Mouse (Mus musculus) brown adipose tissue, adult 24 weeks (tissue): ENCODE measurements around the gene Gak. TPM values are rescaled to one million over a fixed set of nuclear protein-coding genes. Genes with fewer than 3 reads are reported as not detected.
"Not testable (repeated sequence)": the region's sequence is repeated elsewhere in the genome, so short reads cannot be mapped to it uniquely, and the experiment has no call there.

Experiments used
- H3K27ac ChIP-seq: fragments of 200-500 bp; replicated peaks from 2 replicates; pipeline ENCODE4 v1.5.1; 2012; ENCODE audit warnings: low read depth, mild to moderate bottlenecking, low read length
- H3K4me1 ChIP-seq: fragments of 200-500 bp; 2 replicates; pipeline ENCODE4 v1.6.1; 2012; ENCODE audit warnings: low read length, mixed read lengths; ENCODE audit not compliant: control insufficient read depth, insufficient read depth, insufficient read length
- H3K4me3 ChIP-seq: fragments of 200-500 bp; 2 replicates; pipeline ENCODE4 v1.5.1; 2012; ENCODE audit warnings: low read depth, mild to moderate bottlenecking, low read length, moderate library complexity; ENCODE audit not compliant: insufficient read depth
- polyA plus RNA-seq: library from polyadenylated mRNA; stranded (reverse); fragments of >200 nt; gene quantifications from 2 replicates; pipeline ENCODE4 v1.2.4, GENCODE M21; 2012; ENCODE audit not compliant: missing spikeins, insufficient read depth, insufficient read length

Gene Gak
- polyA plus RNA-seq, 1 experiment = 30.4 TPM

GRCm38 (mm10) chr5:108647311-108647710, 17.8 kb upstream of the Gak start:
- Histone ChIP-seq H3K4me1 (no peaks in the 10 kb centered on the region), H3K4me3 (no peak overlapping the region), H3K27ac (no peak overlapping the region)

- Histone ChIP-seq H3K4me1 (no peaks in the 10 kb centered on the region), H3K27ac (no peak overlapping the region)
Observed at GRCm38 (mm10) chr5:108646343-108646660, 16.7 kb upstream of the Gak start.

GRCm38 (mm10) chr5:108645651-108646342, 16.2 kb upstream of the Gak start:
- H3K27ac ChIP-seq = no peak overlapping the region

More at GRCm38 (mm10) chr5:108646343-108646660, 16.7 kb upstream of the Gak start:
- H3K4me3 ChIP-seq = no peak overlapping the region

DNA sequence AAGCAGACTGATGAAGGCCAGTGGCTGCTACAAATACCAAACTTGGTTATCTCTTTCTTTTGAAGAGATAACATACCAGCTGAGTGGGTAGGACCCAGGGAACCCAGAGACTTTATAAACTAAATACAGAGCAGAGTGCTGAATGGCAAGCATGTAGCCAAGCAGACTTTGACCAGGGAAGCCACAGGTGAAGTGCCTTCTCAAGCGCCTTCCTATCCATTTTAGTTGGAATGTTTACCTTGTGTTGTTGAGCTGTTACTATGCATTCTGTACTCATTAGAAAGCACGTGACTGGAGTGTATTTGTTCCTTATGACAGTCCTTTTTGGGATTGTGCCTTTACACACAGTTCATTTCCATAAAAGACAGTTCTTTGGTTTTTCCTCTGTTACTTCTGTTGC, 14.1 kb upstream of the Gak start:
- Histone ChIP-seq H3K4me3 (no peak overlapping the region), H3K27ac (no peak overlapping the region), H3K4me1 (no peaks in the 10 kb centered on the region)

More at GRCm38 (mm10) chr5:108645651-108646342, 16.2 kb upstream of the Gak start:
- no peak overlapping the region for H3K4me3 ChIP-seq
- H3K4me1 ChIP-seq = no peaks in the 10 kb centered on the region

GRCm38 (mm10) chr5:108636172-108636571, 6.6 kb upstream of the Gak start:
- no peak overlapping the region for H3K27ac ChIP-seq
- H3K4me3 ChIP-seq = no peak overlapping the region
- H3K4me1 ChIP-seq = no peaks in the 10 kb centered on the region

GRCm38 (mm10) chr5:108634088-108634487, 4.5 kb upstream of the Gak start:
- not testable (repeated sequence) for H3K4me1 ChIP-seq, H3K27ac ChIP-seq, H3K4me3 ChIP-seq

GRCm38 (mm10) chr5:108633676-108634075, 4.1 kb upstream of the Gak start:
- 0 out of 2 replicates have a peak, but pooled peaks cover under 1% of the 10 kb centered on the region for H3K4me1 ChIP-seq
- no peak overlapping the region for H3K4me3 ChIP-seq
- no peak overlapping the region for H3K27ac ChIP-seq

DNA sequence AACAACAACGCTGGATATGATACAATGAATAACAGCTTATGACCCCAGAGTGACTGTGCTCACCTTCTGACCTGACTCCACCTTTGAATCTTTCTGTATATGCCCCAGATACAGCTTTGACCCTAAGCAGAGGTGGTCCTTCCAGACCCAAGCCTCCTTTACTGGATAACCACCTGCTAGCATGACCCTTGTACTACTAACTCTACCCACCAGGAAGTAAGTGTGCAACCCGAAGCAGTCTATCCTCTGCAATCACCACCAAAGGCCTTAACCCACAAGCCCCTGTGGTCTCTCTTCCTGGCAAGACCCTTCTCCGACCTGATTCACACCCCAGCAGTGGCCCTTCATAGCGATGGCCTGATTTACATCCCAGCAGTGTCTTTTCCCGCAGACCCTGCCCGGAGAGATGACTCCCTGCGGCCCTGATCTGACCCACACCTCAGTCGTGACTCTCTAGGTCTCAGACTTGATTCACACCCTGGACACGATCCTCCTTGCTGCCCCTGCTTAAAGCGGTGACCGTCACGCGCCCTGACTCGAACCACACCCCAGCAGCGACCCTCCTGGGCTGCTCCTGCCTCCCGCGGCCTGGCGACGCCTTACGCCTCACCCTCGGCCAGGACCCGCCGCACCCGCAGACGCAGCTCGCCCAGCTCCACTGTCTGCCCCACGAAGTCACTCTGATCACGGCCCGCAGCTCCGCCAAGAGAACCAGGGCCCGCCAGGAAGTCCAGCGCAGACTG, 493 bp downstream of the Gak start:
- peak overlapping the region; percentile 90 for H3K4me3 ChIP-seq
- H3K4me1 ChIP-seq = peaks cover 10% of the 10 kb centered on the region; the same call in 1 of the 2 replicates
- peak overlapping the region; percentile 84 for H3K27ac ChIP-seq

- Histone ChIP-seq H3K4me3 (no peak overlapping the region), H3K4me1 (peaks cover 10% of the 10 kb centered on the region; the same call in 1 of the 2 replicates), H3K27ac (no peak overlapping the region)
Observed at GRCm38 (mm10) chr5:108626050-108626660, 3.4 kb downstream of the Gak start.

GRCm38 (mm10) chr5:108621870-108622269, 7.7 kb downstream of the Gak start:
- no peak overlapping the region for H3K27ac ChIP-seq
- no peak overlapping the region for H3K4me3 ChIP-seq

GRCm38 (mm10) chr5:108610426-108610825, 19.1 kb downstream of the Gak start:
- no peaks in the 10 kb centered on the region for H3K4me1 ChIP-seq
- H3K4me3 ChIP-seq = no peak overlapping the region
- H3K27ac ChIP-seq = no peak overlapping the region

More at GRCm38 (mm10) chr5:108621870-108622269, 7.7 kb downstream of the Gak start:
- H3K4me1 ChIP-seq = no peaks in the 10 kb centered on the region

GRCm38 (mm10) chr5:108602537-108602936, 27.0 kb downstream of the Gak start:
- no peak overlapping the region for H3K27ac ChIP-seq
- H3K4me1 ChIP-seq = no peaks in the 10 kb centered on the region
- H3K4me3 ChIP-seq = no peak overlapping the region

- Histone ChIP-seq H3K4me1 (no peaks in the 10 kb centered on the region), H3K4me3 (no peak overlapping the region), H3K27ac (no peak overlapping the region)
Observed at GRCm38 (mm10) chr5:108599923-108600322, 29.6 kb downstream of the Gak start.

DNA sequence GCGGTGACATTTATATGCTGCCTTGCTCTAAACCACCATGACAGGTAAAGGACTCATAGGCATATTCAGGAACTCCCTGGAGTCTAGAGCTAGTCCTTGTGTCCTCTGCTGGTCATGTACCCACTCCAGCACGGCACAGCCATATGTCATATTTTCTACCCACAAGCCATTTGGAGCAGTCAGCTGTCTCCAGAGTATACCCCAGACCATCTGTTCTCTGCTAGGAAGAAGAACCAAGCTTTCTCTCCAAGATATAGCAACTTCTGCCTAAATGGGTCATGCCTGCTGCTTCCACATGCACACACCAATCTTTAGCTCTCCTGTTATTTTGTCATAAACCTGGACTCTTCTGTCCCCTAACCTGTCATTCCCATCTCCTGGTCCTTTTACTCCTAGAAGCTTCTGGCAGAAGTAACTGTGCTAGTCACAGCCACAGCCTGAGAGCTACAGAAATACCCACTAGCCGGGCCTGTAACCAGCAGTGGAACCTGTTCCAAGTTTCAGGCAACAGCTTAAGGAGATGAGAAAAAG, 48.1 kb downstream of the Gak start:
- H3K27ac ChIP-seq = no peak overlapping the region
- H3K4me1 ChIP-seq = no peaks in the 10 kb centered on the region
- H3K4me3 ChIP-seq = no peak overlapping the region

- Histone ChIP-seq H3K4me3 (no peak overlapping the region), H3K4me1 (no peaks in the 10 kb centered on the region), H3K27ac (no peak overlapping the region)
Observed at GRCm38 (mm10) chr5:108573054-108573453, 56.5 kb downstream of the Gak start.
